Mouse (Mus musculus): ENCODE measurements around the gene Wapl.

Gene Wapl

DNA sequence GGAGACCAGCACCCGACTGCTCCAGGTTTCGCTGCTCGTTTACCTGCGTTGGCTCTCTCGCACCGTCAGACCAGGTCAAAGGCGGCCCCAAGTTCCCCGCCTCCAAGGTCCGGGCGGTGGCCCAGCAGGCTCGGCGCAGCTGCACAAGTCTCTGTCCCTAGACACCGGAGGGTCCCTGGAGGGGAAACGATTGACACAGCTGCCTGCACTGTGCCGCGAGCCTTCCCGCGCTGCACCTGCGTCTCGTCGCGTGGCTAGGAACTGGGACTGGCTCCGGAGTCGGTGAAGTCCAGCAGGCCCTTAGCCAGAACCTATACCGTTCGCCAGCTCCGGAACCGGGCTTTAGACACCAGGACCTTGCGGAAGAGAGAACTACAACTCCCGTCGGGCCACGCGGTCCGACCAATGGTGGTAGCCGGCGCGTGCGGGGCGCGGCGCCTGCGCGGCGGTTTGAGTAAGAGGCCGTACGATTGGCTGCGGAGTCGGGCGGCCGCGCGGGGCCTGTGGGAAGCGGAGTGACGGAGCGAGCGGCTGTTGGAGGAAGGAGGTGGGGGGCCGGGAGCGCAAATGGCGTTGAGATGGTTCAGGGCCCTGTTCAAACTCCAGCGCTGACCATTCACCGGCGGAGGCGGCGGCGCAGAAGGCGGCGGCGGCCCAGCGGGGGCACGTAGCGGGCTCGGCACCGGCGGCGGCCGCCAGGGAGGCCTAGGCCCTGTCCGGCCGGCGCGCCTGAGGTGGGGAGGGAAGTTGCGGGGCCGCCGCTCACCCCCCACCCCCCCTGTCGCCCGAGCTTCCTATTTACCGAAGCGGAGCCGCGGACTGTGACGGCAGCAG is at the start of gene Wapl:
Wapl (plus strand) TSS at position 534 of the 834 bp plus-strand sequence.
- in situ Hi-C loops (cut with MboI; ENCODE audit: low sequenced_read_pairs): no loop called here

DNA sequence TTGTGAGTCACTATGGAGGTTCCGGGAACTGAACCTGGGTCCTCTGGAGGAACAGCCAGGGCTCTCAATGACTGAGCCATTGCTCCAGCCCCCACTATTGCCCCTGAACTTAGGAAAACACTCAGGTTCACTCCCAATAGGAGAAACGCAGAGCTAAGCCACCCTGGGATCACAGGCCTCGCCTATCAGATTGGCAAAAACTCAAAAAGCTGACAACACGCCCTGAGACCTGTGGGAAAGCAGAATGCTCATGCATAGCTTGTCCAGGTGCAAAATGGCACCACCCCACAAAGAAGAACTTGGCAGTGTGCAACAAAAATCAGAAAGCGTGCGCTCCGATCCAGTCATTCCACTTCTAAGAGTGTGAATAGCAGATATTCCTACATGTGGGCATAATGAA is 46.9 kb upstream of the Wapl start:
- in situ Hi-C loops (cut with MboI; ENCODE audit: low sequenced_read_pairs): no loop called here

DNA sequence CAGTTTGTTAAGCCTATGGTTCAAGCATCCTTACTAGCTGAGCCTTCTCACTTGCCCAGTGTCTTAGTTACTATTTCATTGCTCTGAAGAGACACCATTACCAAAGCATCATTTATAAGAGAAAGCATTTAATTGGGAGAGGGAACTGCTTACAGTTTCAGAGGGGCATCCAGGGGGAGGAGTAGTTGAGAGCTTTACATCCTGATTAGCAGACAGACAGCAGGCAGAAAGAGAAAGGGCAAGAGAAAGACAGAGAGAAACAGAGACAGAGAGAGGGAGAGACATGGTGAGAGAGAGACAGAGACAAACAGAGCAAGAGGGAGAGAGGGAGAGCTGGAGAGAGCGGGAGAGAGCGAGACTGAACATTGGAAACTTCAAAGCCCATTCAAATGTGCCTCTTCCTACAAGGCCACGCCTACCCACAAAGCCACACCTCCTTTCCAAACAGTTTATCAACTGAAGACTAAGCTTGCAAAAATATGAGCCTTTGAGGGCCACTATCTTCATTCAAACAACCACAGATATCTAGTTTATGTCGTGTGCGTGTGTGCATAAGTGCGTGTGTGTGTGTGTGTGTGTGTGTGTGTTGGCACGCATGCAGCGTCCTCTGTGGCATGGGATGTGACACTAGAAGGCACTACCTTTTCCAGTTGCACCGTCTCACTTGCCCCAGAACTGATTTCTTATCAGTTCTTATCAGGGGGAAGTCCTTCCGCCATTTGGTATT is 40.8 kb upstream of the Wapl start:
- in situ Hi-C loops (cut with MboI; ENCODE audit: low sequenced_read_pairs): no loop called here

DNA sequence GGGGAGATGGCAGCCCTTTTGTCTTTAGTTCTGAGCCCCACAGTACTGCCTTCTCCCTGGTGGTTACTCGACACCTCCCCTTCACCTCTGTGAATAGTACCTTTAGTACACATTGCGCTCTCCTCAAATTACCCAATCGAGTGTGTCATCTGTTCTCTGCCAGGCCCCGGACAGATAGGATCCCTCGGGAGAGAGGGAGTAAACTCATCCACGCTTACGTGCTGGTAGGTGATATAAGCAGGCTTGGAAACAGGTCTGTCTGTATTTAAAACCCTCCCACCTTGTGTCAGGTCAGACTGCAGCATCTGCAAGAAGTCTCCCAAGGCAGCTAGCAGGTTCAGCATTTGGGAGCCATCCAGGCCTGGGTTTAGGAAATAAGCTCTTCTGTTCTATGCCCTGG is 38.5 kb upstream of the Wapl start:
- in situ Hi-C loops (cut with MboI; ENCODE audit: low sequenced_read_pairs): no loop called here

DNA sequence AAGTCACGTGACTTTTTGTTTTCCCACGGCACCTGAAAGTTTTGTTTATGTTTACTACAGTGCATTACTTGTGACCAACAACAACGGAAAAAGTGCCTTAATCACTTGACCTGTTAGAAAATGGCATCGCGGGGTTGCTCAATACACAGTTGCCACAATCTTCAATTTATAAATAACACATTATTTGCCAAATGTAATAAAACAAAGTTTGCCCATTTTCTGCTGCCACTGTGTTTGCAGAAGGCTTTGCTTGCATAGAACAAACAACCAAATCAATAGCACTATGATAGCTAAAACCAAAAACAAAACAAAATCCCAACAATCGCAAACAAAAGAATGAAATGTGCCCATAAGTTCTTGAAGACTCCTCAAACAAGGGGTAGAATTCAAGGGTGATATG is 38.0 kb upstream of the Wapl start:
- in situ Hi-C loops (cut with MboI; ENCODE audit: low sequenced_read_pairs): no loop called here

DNA sequence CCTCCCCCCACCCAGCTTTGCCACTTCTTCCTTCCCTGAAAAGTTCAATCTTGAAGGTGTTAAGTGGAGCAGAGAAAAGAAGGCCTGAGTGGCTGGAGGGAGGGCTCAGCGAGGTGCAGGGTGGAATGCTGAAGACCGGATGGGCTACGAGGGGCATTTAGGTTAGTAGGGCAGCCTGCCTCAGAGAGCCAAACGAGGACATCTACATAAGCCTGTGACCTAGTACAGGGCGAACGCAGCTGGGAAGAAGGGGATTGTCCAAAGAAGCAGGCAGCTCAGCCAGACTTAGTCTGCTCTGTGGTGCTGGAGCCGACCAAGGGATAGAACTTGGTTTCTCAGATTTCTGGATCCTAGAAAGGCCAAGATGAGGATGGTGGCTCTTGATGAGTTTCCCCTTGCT is 29.6 kb upstream of the Wapl start:
- in situ Hi-C loops (cut with MboI; ENCODE audit: low sequenced_read_pairs): no loop called here

DNA sequence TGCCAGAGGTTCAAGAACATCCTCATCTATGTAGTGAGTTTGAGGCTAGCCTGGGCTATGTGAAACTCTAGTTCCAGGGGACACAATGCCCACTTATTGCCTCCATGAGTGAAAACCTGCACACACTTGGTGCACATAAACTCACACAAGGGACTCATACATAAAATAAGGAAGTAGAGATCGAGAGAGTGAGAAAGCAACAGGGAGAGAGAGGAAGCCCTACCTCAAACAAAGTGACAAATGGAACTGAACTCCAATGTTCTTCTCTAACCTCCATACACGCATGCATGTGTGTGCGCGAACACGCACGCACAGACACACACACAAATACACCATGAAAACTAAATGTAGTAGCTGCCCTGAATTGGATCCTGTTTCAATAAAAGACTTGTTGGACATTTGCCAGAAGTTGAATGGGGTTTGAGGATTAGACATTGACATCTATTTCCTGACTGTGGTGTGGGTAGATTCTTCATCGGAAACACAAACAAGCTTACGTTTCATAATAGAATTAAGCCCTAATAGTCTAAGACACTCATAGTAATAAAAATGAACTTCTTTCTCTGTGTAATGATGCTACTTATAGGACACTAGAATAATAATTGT is 25.8 kb upstream of the Wapl start:
- in situ Hi-C loops (cut with MboI; ENCODE audit: low sequenced_read_pairs): no loop called here

DNA sequence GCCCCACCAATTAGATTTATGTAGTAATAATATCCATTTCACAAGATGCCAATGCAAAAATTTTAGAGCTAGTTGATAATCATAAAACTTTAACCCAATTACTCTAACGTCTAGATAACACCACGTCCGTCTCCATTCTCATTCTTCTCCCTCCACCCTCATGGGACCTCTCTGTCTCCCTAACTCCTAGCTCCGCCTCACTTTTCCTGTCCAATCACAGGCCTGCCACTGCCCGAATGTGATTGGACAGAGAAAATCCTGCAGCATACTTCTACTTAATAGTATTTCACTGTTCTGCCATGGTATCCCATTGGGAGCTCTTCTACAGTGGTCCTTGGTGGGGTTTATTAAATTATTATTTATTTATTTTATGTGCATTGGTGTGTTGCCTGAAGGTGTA is 16.6 kb upstream of the Wapl start:
- in situ Hi-C loops (cut with MboI; ENCODE audit: low sequenced_read_pairs): no loop called here

DNA sequence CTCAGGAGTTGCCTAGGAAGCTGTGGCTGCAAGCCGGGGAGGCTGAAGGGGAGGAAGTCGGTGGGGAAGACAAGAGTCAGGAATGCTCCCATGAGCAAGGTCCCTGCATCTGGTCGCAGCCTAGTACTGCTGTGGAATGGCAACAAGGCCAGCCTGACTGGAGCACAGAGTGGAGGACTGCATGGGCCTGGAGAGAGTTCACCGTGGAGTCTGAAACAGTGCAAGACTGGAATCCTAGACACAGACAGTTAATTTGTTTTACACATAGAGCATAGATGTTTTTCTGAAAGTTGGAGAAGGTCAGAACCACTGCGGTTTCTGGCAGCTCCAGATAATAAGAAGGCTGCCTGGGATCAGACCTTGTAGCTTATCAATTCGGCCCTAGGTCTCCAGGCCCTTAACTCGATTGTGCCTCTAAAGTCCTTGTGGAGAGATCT is 13.4 kb upstream of the Wapl start:
- in situ Hi-C loops (cut with MboI; ENCODE audit: low sequenced_read_pairs): no loop called here

DNA sequence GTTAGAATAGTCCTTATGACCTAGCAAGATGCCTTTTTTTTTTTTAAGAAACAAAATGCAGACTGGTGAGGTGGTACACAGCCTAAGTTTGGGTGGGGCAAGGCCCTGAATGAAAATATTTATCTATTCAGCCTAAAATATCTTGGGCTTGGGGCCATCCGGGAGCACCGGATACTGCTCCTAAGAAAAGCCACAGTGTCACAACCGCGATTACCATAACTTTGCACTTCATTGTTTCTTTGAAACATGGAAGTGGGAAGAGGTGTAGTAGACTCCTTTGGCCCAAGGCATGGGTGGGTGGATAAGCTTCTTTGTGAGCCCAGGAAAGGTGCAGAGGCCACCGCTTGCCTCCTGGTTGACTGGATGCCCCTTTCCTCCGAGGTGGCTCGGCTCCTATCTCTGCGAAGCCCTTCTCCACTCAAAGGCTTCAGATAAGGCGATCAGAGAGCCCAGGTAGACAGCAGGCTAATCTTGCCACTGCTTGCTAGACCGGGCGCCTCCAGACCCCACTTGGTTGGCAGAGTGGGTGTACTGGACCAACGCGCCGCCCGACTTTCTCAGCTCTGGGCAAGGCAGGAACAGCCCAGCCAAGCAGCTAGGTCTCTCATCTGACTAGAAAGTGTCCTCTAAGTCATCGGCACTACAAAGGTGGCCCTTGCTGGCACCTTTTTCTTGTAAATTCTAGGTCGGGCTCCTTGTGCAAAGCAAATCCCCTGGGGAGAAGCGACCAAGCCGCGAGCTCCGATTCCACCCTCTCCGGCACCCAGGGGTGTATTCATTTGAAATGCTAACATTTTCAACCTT is 12.7 kb upstream of the Wapl start:
- in situ Hi-C loops (cut with MboI; ENCODE audit: low sequenced_read_pairs): no loop called here

DNA sequence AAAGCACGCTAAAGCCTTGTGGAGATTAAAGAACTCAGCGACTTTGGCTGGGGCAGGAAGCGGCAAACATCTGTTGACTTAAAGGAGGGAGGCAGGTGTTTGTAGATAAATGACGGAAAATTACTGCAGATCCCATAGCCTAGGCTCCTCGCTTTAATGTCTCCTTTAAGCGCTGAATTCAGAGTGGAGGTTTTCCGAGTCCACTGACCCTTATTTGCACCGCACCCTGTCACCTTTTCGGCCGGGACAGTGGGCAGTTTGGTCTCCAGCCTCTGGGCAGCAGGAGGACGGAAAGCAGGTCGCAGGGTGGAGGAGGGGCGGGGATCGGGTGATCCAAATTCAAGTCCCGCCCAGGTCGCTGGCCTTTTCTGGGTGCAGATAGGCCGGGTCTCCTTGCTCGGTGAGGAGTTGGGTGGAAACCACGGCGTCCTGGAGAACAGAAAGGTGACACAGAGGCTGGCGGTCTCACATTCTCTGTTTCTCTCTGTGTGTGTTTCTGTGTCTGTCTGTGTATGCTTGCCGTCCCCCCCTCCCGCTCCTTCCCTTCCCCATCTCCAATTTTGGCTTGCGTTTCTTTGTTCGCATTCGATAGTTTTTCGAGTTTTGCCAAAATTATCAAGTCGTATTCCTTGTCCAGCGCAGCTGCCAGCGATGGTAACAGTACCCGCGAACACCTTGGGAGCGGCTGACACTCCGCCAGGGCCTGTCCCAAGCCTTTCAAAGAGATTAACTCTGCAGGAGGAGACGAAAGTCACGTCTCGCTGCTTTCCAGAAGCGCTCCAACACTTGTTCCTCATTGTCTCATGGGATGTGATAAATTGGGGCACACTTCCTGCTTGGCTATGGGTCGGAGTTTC is 11.9 kb upstream of the Wapl start:
- in situ Hi-C loops (cut with MboI; ENCODE audit: low sequenced_read_pairs): no loop called here

DNA sequence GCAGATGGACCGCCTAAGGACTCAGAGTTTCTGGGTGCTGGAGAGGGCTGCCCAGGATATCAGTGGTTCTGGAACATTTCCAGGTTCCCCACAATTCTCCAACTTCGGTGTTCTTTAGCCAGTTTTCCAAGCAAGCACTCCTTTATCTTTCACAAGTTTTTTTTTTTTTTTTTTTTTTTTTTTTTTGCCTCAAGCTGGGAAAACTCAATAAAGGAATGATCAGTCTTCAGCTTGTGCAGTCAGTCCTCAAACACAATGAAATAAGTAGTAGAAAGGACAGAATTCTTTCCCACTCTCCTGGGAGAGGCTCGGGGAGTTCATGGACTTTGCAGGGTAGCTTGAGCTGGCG is 11.3 kb upstream of the Wapl start:
- in situ Hi-C loops (cut with MboI; ENCODE audit: low sequenced_read_pairs): no loop called here

DNA sequence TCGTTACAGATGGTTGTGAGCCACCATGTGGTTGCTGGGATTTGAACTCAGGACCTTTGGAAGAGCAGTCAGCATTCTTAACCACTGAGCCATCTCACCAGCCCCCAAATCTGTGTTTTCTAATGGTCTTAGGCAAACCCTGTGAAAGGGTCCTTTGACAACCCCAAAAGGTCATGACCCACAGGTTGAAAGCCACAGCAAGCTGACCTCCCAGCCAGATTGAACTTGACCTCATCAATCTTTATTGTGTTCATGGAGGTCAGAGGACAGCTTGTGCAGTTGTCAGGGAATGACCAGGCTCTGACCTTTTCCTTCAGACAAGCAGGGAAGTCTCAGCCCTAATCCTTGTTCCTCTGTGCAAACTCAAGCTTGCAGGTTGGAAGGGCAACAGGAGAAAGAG is 10.3 kb upstream of the Wapl start:
- in situ Hi-C loops (cut with MboI; ENCODE audit: low sequenced_read_pairs): no loop called here

DNA sequence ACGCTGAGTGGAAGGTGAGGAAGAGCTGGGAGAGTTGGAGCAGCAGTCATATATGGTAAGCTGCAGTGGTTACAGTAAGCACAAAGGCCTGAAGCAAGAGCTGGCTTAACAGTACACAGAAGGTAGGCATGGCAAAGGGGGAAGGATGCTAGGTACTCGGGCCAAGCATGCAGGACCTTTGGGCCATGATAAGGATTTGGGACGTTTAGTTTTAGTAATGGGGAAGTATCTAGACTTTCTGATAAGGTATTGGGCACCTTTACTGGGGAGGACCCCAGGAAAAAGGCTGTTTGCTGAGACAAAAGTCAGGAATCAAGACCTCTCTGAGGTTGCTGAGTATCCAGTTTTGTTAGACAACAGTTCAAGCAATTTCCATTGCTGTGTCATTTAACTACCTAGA is 4.6 kb upstream of the Wapl start:
- in situ Hi-C loops (cut with MboI; ENCODE audit: low sequenced_read_pairs): no loop called here

DNA sequence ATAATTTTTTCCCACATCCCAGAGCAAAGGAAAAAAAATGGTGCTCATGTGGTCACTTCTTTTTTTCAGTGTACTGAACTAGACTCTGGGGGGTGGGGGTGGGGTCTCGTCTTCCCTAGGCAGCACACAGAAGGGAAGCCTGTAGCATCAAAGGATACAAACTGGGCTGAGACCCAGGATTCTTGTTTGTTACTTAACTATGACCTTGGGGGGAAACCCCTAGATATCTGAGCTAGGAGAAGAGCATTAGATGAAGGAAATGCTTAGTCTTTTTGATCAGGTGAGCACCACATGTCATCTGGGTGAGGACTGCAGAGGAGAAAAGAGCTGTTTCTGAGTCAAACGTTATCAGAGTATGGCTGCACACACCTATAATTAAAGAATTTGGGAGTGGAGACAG is 3.5 kb upstream of the Wapl start:
- in situ Hi-C loops (cut with MboI; ENCODE audit: low sequenced_read_pairs): no loop called here

DNA sequence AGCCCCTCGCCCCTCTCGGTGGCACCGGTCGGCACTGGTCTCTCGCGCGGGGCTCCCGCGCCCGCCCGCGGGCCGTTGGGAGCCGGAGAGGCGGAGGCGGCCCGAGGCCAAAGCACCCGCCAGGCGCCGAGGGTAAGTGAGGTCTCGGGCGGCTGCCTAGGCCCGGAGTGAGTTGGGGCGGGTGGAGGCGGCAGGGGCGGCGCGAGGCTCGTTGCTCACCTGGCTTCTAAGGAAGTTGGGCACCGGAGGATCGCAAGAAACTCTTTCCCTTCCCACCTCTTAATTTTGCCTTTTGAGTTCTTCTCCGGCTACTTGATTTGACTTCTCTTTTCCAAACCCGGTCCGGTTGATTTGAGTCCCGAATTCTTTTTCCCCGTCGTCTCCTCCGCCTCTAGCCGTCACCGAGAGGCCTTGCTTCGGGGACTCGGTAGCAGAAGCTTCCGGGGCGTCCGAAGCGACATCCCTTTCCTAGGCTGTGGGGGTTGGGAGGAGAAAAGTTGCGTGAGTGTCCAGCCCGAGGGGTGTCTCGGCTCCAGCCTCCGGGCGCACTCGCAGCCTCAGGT is 582 bp downstream of the Wapl start:
- in situ Hi-C loops (cut with MboI; ENCODE audit: low sequenced_read_pairs): no loop called here

DNA sequence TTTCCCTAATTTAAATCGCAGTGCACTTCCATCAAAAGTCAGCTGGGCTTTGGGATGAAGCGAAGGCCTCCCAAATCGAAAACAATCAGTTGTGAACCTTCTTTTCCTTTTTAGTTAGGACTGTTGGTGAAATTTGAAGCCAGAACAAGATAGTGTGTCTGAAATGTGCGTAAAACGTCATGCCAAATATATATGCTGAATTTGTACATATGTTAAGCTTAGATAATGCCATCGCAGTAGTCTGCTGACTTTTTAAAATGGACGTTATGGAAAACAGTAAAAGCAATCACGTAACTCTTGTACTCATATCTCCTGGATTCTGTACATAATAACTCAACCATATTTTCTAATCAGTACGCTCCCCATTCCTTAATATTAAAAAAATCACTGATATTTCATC is 1.2 kb downstream of the Wapl start:
- in situ Hi-C loops (cut with MboI; ENCODE audit: low sequenced_read_pairs): no loop called here

DNA sequence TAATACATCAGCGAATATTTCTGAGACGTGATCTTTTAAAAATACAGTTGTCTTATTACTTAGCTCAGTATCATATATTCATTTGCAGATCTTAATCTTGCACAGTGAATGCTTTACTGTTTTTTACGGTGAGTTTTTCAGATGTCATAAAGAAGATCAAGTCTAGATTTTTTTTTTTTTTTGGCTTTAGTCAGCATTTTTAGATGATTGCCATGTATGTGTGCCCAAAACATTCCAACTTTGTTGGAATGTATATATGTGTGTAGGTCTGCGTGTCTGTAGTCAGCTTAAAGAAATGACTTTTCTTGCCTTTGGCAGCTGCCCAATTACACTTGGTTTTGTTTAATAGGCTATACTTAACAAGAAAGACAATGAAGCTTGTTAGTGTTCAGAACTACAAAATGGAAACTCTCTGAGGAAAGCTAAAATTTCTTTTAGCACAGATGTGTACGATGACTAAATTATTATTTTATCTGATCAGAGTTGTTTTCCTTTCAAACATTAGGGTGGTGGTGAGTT is 1.7 kb downstream of the Wapl start:
- in situ Hi-C loops (cut with MboI; ENCODE audit: low sequenced_read_pairs): no loop called here

DNA sequence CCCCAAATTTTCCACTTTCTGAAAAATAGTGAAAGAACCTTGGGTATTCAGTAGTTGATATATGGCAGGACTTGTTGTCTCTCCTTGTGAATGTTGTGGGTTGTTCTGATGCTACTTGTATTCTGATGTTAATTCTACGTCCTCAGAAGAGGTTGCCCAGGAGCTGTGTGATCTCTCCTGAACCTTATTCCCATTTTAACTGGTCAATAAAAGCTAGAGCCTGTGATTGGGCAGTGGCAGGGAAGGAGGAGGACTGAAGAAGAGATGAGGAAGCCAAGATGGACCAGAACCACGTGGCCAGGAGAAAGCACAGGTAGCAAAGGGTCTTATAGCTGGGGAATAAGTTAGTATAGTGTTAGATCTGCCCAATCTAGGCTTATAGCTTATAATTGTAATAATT is 7.1 kb downstream of the Wapl start:
- in situ Hi-C loops (cut with MboI; ENCODE audit: low sequenced_read_pairs): no loop called here

DNA sequence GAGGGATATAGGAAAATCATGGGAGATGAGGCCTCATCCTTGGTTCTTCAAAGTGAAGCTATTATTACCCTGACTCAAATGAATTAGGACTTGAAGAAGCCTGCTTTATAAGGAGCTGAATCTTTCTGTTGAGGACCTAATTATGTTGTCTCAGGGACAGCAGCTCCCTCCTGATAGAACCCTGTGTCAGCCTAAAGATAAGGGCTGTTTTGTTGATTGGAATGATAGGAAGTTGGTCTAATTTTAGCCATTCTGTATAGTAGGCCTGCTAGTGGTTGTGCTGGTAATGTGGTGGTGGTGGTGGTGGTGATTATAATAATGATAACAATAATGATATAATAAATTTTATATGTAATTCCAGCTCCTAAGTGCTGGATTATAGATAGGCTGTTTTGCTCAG is 11.3 kb downstream of the Wapl start:
- in situ Hi-C loops (cut with MboI; ENCODE audit: low sequenced_read_pairs): no loop called here
